Mouse (Mus musculus): ENCODE measurements at regions not wholly inside any gene's neighbourhood (a gene's known extent, or its start where the extent isn't known, plus 50 kb on each side); places are given as distances from the start of the nearest gene placed in this dataset.

GRCm38 (mm10) chr17:14468754-14469488, 189.6 kb downstream of the Smoc2 start:
- TF ChIP-seq POLR2A (IDR thresholded peaks at IDR 0.05; ENCODE audit: insufficient read depth, low read length) (no peak), CTCF (IDR thresholded peaks at IDR 0.05; ENCODE audit: low read depth, low read length) (no peak), EP300 (IDR thresholded peaks at IDR 0.05; ENCODE audit: insufficient read depth, low read depth, low read length) (no peak)

Data from ES-Bruce4 (cell line).